Mouse (Mus musculus): ENCODE results near the gene Itga11. TPM values are rescaled to one million over a fixed set of nuclear protein-coding genes. Genes with fewer than 3 reads are reported as not detected.
"Not testable (repeated sequence)": the region's sequence is repeated elsewhere in the genome, so short reads cannot be mapped to it uniquely, and the experiment has no call there.

Gene Itga11
- total RNA-seq, 2 experiments from 2014 or later: 1.8 to 2.2 TPM

DNA sequence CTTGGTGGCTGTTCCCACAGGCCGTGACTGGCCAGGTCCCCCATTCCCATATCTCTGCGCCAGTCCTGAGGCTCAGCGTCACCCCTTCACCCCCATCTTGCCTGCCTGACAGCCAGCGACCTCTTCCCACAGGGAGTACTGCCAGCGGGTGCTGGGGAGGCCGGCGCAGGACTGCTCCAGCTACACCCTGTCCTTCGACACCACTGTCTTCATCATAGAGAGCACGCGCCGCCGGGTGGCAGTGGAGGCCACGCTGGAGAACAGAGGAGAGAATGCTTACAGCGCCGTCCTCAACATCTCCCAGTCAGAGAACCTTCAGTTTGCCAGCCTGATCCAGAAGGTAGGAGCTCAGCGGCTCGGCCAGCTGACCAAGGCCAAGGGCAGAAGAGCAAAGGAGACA is 89.8 kb downstream of the Itga11 start:
- no peak for DNase-seq

DNA sequence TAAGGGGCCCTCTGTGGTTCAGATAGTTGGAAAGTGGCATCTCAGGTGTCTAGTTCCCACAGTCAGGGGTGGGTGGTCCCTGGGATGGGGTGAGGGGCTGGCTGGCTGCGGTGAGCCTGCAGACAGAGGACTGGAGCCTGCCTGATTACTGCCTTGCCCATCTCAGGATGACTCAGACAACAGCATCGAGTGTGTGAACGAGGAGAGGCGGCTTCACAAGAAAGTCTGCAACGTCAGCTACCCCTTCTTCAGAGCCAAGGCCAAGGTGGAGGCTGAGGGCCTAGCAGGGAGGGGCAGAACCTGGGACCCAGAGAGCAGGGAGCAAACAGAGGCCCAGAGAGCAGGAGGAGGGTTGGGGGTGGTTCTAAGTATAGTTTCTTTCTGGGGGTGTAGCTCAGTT is 90.7 kb downstream of the Itga11 start:
- DNase-seq: no peak

DNA sequence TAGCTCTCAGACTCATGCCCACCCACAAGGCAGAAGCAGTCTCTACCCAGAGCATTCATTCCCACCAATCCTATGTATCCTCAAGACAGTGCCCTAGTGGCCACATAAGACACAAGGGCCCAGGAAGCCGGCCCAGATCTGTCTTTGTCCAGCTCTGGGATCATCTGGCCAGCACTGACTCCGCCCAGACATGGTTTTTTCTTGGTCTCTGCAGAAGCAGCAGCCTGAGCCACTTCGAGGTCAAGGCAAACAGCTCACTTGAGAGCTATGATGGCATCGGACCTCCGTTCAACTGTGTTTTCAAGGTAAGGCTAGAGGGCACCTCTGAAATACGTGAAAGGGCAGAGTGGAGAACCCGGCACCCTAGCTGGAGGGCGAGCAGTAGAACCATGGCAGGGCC is 95.1 kb downstream of the Itga11 start:
- peak; percentile 41 to 55 for DNase-seq

DNA sequence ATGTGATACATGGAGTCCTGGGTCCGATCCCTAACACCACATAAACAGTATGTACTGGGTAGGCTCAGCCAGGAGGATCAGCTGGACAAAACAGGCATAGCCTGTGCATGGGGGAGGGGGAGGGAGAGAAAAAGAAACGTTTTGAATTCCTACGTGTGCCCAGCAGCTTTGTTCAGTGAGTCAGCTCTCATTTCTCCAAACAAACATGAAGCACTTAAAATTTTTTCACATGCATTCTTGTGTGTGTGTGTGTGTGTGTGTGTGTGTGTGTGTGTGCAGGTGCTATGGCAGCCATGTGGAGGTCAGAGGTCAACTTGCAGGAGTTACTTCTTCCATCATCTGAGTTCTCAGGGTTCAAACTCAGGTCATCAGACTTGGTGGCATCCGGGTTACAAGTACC is 97.8 kb downstream of the Itga11 start:
- no peak for DNase-seq

DNA sequence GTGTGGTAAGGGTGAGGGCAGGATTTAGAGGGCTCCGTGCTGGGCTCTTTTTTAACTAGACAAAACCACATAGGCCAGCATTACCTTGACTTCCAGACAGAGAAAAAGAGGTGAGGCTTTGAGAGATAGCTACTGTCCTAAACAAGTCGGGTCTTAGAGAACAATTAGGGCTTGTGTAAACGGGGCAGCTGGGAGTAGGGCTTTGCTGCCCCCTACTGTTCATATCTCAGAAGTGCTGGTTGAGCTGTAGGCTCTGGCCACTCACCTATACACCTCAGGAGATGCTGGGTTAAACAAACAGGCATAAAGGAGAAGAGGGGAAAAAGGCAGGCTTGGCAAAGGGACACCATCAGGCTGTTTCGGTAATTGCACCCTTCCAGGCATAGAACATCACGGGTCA is 99.8 kb downstream of the Itga11 start:
- peak; percentile 59 to 73 for DNase-seq

DNA sequence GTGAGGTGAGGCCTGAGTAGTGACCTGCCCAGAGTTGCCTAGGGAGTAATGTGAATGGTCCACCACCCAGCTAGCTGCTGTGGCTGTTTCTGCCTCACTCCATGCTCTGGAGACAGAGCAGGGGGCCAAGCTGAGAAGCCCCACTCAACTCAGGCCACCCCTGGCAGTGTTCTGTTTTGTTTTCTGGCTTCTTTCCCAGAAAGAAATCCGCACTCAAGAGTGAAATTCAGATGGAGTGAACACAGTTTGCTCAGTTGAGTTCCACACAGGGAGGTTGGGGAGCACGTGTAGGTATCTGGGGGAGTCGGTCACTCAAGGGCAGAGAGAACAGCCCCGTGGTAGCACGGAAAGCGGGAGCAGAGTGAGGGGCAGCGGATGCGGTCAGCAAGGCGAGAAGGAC is 101.1 kb downstream of the Itga11 start:
- DNase-seq: no peak

DNA sequence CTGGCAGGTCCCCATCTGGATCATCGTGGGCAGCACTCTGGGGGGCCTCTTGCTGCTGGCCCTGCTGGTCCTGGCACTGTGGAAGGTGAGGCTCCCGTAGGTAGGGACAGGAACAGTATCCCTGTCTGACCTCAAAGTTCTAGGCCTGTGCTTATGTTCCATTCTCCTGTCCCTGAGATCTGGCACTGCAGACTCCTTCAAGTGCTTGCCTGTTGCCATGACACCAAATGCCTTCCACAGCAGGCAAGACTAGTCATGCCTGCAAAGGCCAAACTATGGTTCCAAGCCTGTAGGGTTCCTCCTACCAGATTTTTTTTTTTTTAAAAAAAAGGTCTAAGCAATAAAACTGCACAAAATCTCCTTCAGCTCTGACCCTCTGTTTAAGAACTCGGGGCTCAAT is 104.3 kb downstream of the Itga11 start:
- peak in 1 of 2 experiments; percentile 22 for DNase-seq

DNA sequence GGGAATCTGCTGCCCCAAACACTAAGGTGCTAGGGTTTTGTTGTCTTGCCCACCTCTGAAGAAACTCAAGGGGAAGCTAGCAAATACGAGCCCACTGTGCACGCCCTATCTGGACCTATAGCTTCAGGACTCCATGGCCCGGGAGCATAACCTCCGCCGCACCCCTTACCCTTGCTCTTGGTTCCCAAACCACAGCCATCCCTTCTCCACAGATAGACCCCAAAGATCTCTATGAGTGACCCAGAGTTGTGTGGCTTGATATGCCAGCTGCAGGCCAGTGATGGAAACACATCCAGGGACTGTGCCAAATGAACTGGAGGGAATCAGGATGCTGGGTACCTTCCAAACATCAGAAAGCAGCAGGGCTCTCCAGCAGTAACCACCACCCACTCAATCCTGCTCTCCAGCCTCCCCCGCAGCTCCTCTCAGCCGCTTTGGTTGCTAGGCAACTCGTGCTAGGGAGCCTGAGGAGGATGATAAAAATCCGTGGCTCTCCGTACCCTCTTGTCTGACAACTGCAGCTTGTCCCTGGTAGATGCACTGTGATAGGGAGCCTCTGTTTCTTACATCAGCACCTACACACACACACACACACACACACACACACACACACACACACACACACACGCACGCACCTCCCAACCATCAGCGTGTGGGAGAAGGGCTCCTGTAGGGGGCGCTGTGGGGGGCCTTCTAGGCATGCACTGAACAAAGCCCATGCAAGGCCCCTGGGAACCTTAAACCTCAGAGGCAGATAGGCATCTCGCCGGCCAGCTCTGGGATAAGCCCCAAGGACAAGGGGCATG is 105.6 kb downstream of the Itga11 start:
- peak; percentile 62 to 80 for DNase-seq

DNA sequence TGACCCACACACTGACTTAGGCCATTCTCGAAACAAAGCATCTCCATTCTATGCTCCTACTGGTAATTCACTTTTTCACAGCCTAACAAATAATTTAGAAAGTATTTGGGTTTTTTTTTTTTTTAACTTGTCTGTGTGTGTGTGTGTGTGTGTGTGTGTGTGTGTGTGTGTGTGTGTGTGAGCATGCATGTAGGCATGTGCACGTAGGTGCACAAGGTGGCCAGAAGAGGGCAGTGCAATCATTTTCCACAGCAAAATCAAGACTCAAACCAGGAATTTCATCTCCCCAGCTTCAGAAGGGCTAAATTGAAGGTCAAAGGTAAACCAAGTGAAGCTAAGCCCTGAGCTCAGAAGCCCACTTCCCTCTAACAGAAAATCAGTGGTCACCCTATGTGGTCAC is 106.6 kb downstream of the Itga11 start:
- no peak for DNase-seq

DNA sequence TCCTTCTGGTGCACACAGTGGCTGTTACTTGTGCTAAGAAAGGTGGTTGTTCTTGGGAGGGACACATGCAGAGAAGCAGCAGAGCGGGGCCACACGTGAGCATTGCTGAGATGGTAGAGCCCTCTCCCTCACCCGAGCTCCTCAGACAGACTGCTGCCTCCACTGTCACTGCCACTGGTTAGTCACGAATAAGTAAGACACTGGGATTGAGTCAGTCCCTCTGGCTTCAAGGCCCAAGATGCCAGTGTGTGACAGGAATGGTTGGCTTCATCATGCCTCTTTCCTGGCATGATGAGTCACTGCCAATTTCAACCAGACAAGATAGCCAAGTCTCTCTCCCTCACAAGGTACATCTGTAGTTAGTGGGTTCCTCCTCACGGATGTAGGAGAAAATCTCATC is 109.1 kb downstream of the Itga11 start:
- DNase-seq: peak; percentile 55 to 56

DNA sequence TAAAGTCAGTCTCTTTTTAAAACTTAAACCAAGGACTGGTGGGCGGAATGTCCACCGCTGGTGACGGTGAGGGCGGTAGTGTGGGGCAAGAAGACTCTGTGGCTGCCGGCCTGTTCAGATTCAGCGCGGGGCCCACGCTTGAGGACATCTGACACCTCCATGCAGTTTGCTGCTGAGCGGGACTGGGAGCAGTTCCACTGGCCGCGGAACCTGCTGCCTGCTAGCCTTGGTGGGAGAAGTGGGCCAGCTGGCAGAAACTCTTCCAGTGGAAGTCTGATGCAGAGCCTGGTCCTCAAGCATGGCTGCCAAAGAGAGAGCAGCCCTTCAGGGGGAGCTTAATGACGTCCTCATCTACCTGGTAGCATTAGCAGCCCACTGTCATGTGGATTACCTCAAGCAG is 112.2 kb downstream of the Itga11 start:
- DNase-seq: no peak

DNA sequence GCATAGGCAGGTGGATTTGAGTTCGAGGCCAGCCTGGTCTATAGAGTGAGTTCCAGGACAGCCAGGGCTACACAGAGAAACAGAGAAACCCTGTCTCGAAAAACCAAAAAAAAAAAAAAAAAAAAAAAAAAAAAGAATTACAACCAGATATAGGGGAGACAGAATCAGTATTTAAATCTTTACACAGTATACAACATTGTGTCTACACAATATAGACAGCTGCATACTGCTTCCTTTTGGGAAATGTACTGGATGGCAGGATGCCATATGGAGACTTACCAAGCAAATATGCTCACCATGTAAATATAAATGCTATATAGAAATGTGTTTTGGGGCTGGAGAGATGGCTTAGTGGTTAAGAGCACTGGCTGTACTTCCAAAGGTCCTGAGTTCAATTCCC is 121.6 kb downstream of the Itga11 start:
- not testable (repeated sequence) for DNase-seq

DNA sequence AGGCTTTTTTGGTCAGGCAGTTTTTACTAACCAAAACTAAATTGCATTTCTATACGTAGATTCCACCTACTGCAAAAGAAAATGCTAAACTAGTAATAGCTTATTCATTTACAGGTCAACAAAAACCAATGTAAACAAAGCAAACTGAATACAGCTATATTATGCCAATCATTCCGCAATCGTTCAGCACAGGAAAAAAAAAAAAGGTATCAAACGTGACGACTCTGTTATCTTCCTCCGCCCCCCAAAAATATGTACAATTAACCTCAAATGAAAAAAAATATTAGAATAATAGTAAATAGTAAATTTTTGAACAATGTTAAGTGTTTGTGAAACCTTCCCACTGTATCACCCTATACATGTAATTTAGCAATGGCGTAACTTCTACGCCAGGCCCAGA is 132.5 kb downstream of the Itga11 start:
- DNase-seq: no peak

DNA sequence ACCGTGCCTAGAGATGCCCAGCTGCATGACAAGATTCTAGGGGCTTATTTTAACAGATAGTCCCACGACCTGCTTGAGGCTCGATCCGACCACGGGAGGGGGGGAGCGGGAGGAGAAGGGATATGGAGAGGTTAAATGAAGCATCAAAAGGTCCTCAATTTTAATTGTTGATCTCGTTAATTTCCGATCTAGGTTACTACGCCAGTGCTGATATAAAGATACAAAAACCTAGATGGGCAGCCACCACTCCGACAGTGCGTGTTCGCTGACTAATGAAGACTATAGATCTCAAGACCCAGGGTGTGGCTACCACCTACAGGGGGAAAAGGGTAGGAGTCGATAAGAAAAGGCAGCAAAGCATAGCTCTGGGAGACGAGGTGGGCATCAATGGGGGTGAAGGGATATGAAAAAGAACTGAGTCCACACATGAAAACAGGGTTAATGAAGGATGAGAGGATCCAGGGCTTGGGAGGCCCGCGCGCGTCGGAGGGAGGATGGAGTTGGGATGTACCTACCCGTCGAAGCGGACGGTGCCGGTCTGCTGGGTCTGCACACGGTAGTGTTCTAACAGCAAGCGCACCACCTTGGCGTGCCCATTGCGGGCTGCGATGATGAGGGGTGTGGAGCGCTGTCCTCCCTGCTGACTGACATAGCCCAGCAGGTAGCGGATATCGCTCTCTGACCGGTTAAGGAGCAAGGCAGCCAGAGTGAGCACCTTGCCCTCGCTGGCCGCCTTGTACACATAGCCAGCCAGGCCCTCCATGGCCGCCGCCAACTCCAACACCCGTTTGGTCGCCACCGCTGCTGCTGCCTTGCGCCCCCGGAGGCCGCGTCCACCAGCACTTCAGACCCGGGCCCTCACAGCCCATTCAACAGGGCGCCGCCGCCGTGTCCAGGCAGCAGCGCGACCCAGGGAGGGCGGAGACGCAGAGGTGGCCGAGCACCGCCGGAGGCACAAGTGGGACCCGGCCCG is 133.2 kb downstream of the Itga11 start:
- DNase-seq: no peak

DNA sequence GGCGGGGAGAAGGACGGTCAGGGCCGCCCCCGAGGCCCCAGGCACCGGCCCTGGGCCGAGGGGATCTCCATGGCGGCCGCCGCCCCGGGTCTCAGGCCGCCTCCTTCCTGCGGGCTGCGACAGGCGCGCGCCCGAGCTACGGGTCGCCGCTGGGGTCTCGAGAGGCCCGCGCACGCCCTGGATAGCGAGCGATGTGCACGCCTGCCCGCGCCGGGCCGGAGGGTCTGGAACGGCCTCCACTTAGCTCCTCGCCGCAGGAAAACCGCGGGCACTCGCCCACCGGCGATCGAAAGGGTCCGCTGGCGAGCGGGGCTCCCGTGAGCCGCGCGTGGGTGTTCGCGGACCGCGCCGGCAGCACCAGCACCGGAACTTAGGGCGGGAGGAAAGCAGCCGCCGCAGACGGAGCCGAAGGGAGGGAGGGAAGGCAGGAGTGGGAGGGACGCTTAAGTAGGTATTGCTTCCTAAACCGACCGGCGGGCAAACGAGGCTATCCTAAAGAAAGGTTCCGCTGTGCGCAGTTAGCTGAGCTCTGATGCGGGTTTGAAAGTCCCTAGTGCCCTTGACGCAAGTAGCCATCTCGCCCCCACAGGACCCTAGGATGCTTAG is 134.0 kb downstream of the Itga11 start, which contains the start of gene Fem1b:
Gene Fem1b, minus strand, starts transcription at position 419 of the 606 bp plus-strand sequence.
- peak; percentile 90 to 92 for DNase-seq

DNA sequence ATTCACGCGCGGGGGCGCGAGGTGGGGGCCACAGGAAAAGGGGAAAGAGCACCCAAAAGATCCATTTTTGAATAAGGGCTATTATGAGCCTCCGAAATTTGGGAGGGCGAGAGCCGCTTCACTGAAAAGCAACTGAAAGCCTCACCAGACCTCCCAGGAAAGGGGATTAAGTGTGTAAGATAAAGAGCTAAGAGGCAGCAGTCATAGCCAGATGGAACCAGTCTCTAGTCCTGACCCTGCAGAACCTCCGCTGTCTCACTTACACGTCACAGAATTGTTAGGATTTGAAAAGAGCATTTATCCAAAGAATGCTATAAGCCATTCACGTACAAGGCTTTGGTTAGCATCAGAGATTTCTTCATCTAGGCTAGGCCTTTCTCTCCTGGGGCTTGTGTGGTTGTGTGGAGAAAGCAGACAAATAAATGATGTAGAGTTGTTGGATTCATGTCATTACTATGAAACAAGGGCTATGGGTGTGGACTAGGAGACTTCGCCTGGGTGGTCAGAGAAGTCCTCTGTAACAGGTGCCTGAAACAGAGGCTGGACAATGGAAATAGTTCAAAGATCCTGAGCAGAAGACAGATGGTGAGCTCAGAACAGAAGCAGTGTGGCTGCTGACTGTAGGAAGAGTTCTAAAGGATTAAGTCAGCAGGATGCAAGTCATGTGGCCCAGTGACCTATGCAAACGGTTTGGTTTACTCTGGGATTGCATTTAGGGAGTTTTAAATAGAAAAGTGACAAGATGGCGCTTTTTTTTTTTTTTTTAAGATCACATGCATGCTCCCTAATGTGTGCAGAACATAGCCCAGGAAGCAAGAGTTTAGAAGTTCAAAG is 134.8 kb downstream of the Itga11 start:
- no peak for DNase-seq

DNA sequence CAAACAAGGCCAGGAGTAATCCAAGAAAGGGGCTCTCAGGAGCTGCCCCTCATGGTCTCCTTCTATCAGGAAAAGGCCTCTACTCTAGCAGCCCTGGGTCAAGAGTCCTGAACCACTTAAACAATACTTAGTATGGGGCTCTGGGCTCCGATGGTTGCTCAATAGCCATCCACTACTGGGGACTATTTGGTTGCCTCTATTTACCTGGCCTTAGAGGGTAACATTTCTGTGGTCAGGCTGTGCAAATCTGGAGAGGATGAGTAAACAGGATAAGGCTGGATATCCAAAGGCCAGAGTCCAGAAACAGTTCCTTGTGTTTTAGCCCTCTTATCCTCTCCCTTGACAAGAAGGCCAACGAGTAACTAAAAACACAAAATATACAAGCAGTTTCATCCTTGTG is 137.1 kb downstream of the Itga11 start:
- no peak for DNase-seq

DNA sequence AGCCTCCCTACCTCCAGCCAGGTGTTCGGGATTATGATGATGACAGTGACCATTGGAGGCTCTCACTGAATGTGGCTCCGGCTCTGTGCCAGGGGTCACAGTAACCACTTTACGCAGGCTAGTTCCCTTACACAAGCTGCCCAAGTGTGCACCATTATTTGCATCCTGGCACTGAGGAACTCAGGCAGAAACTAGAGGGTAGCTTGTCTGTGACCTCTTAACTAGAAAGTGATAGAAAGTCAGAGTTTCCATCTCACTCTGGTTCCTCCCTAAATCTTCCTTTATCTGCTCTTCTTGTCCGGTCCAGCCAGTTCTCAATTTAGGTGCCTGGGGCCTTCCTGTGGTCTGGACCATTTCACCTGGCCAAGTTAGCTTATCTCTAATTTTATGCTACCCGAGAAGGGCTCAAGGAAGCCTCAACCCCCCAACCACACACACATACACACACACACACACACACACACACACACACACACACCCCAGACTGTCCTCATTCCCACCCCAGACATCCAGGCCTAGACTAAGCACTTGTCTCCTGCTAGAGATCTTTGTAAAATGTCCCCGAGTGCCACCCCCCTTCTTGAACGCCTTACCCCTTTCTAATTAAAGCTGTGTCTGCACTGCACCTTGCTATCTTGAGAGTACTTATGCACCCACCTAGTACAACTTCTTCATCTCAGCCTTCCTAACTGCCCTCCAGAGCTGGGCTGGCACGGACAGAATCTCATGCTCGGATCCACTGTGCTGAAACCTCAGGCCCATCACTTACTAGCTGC is 138.9 kb downstream of the Itga11 start:
- DNase-seq: no peak

DNA sequence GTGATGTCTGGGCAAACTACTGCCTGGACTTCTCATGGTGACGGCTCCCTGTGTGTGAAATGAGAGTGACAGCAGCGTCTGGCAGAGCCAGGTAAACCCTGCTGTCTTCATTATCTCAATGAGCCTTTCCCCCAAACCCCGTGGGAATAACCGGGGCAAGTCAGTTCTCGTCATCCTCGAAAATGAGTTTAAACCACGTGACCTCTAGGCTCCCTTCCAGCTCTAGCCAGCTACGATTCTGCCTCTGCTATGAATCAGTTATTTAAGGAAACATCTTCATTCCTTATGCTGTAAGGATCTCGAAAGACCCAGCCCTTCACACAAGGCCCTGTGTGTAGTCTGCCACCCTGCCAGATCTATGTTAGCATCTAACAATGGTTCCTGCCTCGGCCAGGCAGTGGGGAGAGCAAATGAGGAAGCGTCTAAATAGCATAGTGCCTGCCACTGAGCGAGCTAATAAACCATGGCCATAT is 139.5 kb downstream of the Itga11 start:
- peak in 1 of 2 experiments; percentile 37 for DNase-seq

DNA sequence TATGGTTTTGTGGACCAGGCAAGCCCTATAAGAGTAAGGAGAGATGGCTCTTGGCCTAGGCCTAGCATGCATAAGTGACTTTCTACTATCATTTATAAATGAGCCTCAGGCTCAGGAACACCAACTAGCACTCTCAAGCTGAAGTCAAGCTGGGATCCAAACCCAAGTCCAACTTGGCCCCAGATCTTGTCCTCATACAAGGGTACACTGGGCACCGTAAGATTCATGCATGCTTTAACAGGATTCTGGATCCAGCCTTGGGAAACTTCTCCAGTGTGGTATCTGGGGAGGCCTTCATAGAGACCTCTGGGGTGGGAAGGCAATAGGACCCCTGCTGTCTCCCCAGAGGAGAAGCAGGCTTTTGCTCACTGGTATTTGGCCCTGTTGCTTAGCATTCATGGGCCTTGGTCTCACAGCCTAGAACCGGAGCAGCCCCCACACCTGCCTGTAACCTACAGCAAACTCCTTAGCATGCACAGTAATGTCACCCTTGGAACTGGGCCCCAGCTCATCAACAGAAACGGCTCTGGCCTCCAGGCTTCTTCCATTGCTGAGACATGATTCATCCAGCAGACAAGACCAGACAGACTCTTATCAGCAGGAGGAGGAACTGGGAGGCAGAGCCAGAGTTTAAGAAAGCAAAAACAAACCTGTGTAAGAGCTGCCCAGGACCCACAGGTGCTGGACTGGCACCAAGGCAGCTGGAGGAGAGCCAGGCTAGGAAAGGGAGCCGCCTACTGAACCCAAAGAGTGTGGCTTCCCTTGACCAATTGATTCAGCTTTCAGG is 140.4 kb downstream of the Itga11 start:
- peak in 1 of 2 experiments; percentile 9 for DNase-seq
